Mouse (Mus musculus): ENCODE data around the gene Mmaa.

Gene Mmaa

DNA sequence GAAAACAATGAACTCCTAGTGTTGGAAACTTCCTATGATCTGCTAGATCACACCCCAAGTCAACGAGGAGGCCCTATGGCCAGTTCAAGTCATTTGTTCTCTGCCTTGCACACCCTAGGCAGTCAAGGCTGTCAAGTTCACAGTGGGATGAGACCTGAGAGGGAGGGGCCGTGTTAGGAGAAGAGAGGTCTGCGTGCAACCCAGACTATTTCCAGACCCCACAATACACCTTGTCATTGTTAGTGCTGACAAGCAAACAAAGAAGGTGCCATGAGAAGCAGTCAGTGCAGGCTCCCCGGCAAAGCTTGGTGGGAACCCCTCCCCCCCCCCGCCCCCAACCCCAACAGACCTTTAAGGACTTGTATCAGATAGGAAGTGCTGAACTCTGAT lies 72.0 kb downstream of the Mmaa start:
- DNase-seq (ENCODE audit: low read depth, low spot score), result no peak

DNA sequence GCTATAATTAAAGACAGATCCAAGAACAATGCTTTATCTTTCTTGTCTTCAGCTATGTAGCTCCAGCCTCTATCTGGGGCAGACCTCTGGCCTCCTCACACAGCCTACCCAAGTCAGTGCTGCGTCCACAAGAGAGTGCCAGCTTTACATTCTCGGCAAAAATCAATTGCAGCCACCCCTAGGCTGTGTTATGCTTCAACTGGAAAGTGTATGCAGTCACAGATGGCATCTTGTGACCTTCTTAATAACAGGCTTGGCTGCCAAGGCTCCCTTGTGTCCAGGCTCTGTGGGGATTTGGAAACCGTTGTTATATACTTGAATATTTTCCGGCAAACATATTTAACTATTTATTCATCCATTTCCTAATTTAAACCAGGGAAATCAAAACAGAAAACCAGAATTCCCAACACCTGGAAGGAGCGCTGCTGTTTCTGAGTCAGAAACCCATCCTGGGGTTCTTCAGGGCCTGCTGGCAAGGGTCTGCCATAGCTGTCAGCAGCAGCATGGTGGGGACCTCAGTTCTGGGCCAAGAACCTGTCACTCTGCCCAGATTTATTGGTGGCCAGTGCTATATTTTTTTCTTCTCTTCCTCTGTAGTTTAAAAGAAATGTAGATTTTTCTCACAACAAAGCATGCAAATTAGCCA lies 72.5 kb downstream of the Mmaa start:
- no peak for DNase-seq (ENCODE audit: low read depth, low spot score)

All from R1 (cell line).